Mouse (Mus musculus) cerebellum, adult 2 months (tissue): ENCODE measurements around the gene Tuft1. TPM values are rescaled to one million over a fixed set of nuclear protein-coding genes. Genes with fewer than 3 reads are reported as not detected.
"Not testable (repeated sequence)": the region's sequence is repeated elsewhere in the genome, so short reads cannot be mapped to it uniquely, and the experiment has no call there.

ENCODE experiments used
- DNase-seq, 2 experiments: peaks; one replicate each; pipeline ENCODE4 v3.0.0; 2021
- H3K27ac ChIP-seq: fragments of 200-500 bp; 2 replicates; pipeline ENCODE4 v1.5.1; 2012; ENCODE audit warnings: low read length, control low read depth, inconsistent platforms; ENCODE audit not compliant: insufficient read depth
- H3K27me3 ChIP-seq: fragments of 200-500 bp; 2 replicates; pipeline ENCODE4 v1.6.1; 2012; ENCODE audit warnings: inconsistent platforms, mild to moderate bottlenecking, low read length, moderate library complexity; ENCODE audit not compliant: control insufficient read depth, insufficient read depth
- H3K4me1 ChIP-seq: fragments of 200-500 bp; 2 replicates; pipeline ENCODE4 v1.6.1; 2011; ENCODE audit warnings: low read length; ENCODE audit not compliant: control insufficient read depth, insufficient read depth
- H3K4me3 ChIP-seq: fragments of 200-500 bp; replicated peaks from 2 replicates; pipeline ENCODE3; 2011; ENCODE audit warnings: mild to moderate bottlenecking, low read depth, low read length, control low read depth; ENCODE audit not compliant: insufficient read depth
- CTCF ChIP-seq: fragments of 200-500 bp; IDR thresholded peaks from 2 replicates; pipeline ENCODE4 v1.5.1; 2011; ENCODE audit warnings: low read depth, mild to moderate bottlenecking, control low read depth, low read length, moderate library complexity, borderline replicate concordance; ENCODE audit not compliant: insufficient read depth
- POLR2A ChIP-seq: fragments of 200-500 bp; IDR thresholded peaks from 2 replicates; pipeline ENCODE4 v1.6.1; 2011; ENCODE audit warnings: low read length, control low read depth, borderline replicate concordance; ENCODE audit not compliant: insufficient read depth
- WGBS: fragments of 180-500 bp; shearing (Covaris S2); methylation state at CpG from one replicate; pipeline ENCODE4 v1.1.7; 2018; 5-methylcytosine and 5-hydroxymethylcytosine counted together
- polyA plus RNA-seq: library from polyadenylated mRNA; depleted of rRNA; stranded (reverse); fragments of >200 nt; gene quantifications from 2 replicates; pipeline ENCODE4 v1.2.3, GENCODE M21; 2012

Gene Tuft1
- polyA plus RNA-seq, 1 experiment, result 7.0 TPM

- TF ChIP-seq POLR2A (no peak), CTCF (no peak)
- no peak overlapping the region for H3K27ac ChIP-seq
- H3K27me3 ChIP-seq, result no peaks in the 10 kb centered on the region
- no peak for DNase-seq
- no peak overlapping the region for H3K4me3 ChIP-seq
- H3K4me1 ChIP-seq, result no peaks in the 10 kb centered on the region
Observed at GRCm38 (mm10) chr3:94690616-94691247, 32.1 kb upstream of the Tuft1 start.

GRCm38 (mm10) chr3:94690162-94690561 is 31.5 kb upstream of the Tuft1 start:
- not testable (repeated sequence) for H3K27ac ChIP-seq, H3K4me1 ChIP-seq, H3K4me3 ChIP-seq, DNase-seq, H3K27me3 ChIP-seq
- 68% methylated on average over 6 of the region's 6 CpGs for WGBS

GRCm38 (mm10) chr3:94689195-94689594 is 30.5 kb upstream of the Tuft1 start:
- H3K27ac ChIP-seq, H3K4me1 ChIP-seq, H3K4me3 ChIP-seq, DNase-seq, H3K27me3 ChIP-seq: not testable (repeated sequence)
- 55% methylated on average over 1 of the region's 1 CpGs for WGBS

GRCm38 (mm10) chr3:94688698-94689097 is 30.0 kb upstream of the Tuft1 start:
- not testable (repeated sequence) for H3K4me3 ChIP-seq, H3K4me1 ChIP-seq, H3K27ac ChIP-seq, H3K27me3 ChIP-seq, DNase-seq
- 77% methylated on average over 3 of the region's 3 CpGs for WGBS

- not testable (repeated sequence) for H3K4me1 ChIP-seq, H3K27ac ChIP-seq, H3K27me3 ChIP-seq, DNase-seq, H3K4me3 ChIP-seq
- 91% methylated on average over 8 of the region's 8 CpGs for WGBS
Observed at GRCm38 (mm10) chr3:94685989-94686772, 27.5 kb upstream of the Tuft1 start.

- Histone ChIP-seq H3K27me3 (no peaks in the 10 kb centered on the region), H3K27ac (no peak overlapping the region), H3K4me3 (no peak overlapping the region), H3K4me1 (no peaks in the 10 kb centered on the region)
- no peak for TF ChIP-seq CTCF
- no peak for TF ChIP-seq POLR2A
- 87% methylated on average over 6 of the region's 6 CpGs for WGBS
- DNase-seq, result no peak
Observed at GRCm38 (mm10) chr3:94683646-94684045, 25.0 kb upstream of the Tuft1 start.

- 91% methylated on average over 16 of the region's 16 CpGs for WGBS
Observed at GRCm38 (mm10) chr3:94680783-94681182, 22.1 kb upstream of the Tuft1 start.

GRCm38 (mm10) chr3:94680032-94680431 is 21.4 kb upstream of the Tuft1 start:
- H3K4me3 ChIP-seq, H3K4me1 ChIP-seq, H3K27me3 ChIP-seq, H3K27ac ChIP-seq, DNase-seq: not testable (repeated sequence)
- 90% methylated on average over 12 of the region's 12 CpGs for WGBS

More at GRCm38 (mm10) chr3:94680783-94681182, 22.1 kb upstream of the Tuft1 start:
- Histone ChIP-seq H3K27ac (no peak overlapping the region), H3K4me3 (no peak overlapping the region), H3K4me1 (no peaks in the 10 kb centered on the region), H3K27me3 (no peaks in the 10 kb centered on the region)
- no peak for DNase-seq
- TF ChIP-seq CTCF (no peak), POLR2A (no peak)
